In genomic region chr14:3333406-3333805, GRCm38 (mm10) we compare ENCODE assay signal across 16 mouse cellular contexts. TPM values are rescaled to one million over a fixed set of nuclear protein-coding genes. Genes with fewer than 3 reads are reported as not detected.
DNase-seq lines count a peak whose midpoint lies in the region; ATAC-seq and TF ChIP-seq lines count a peak whose summit lies in the region.
"Not testable (repeated sequence)": the region's sequence is repeated elsewhere in the genome, so short reads cannot be mapped to it uniquely, and the experiment has no call there.
"Had no signal": no experiment of that assay in that cellular context is flagged by ENCODE, and none has a peak within 500 bp of the region (broad histone marks: within the 10 kb centered on the region; RNA-seq: fewer than 3 reads in every experiment).

No protein-coding gene starts in this region.

- not testable (repeated sequence) for H3K79me2 ChIP-seq in liver, adult 2 months (ENCODE audit: control insufficient read depth, insufficient read depth, low read length)

- not testable (repeated sequence) for H3K4me3 ChIP-seq in ES-Bruce4 (ENCODE audit: low read depth, low read length); heart, postnatal 0 days (ENCODE audit: low read depth, low read length); kidney, postnatal 0 days (replicated peaks; ENCODE audit: low read depth, low read length); liver, adult 2 months (ENCODE audit: insufficient read depth, low read depth, low read length); midbrain, postnatal 0 days (ENCODE audit: low read depth, low read length); testis, adult 2 months (ENCODE audit: control insufficient read depth, low read depth, low read length)

- not testable (repeated sequence) for H3K9me3 ChIP-seq in ES-Bruce4 (replicated peaks; ENCODE audit: control insufficient read depth, insufficient read depth, low read length, poor library complexity, severe bottlenecking); heart, postnatal 0 days (replicated peaks; ENCODE audit: control insufficient read depth, low read length); kidney, postnatal 0 days (replicated peaks; ENCODE audit: low read length); midbrain, postnatal 0 days (ENCODE audit: low read length)

- TF ChIP-seq CTCF in ES-Bruce4 (IDR thresholded peaks at IDR 0.05; ENCODE audit: low read depth, low read length) = peak; percentile 39
- TF ChIP-seq CTCF in heart, postnatal 0 days (IDR thresholded peaks at IDR 0.05; ENCODE audit: low read depth) = peak; percentile 51
- peak; percentile 53 for TF ChIP-seq CTCF in kidney, postnatal 0 days (IDR thresholded peaks at IDR 0.05; ENCODE audit: low read depth)
- TF ChIP-seq CTCF in liver, adult 2 months (IDR thresholded peaks at IDR 0.05; ENCODE audit: low read depth, low read length) = 0 out of 2 replicates have a peak, but pooled peaks have one; percentile 6
- peak; percentile 63 for TF ChIP-seq CTCF in midbrain, postnatal 0 days (IDR thresholded peaks at IDR 0.05)
- TF ChIP-seq CTCF in testis, adult 2 months (IDR thresholded peaks at IDR 0.05; ENCODE audit: control insufficient read depth, insufficient read depth, insufficient replicate concordance, low read depth, low read length) = peak; percentile 24; the same call in 1 of the 2 replicates

- not testable (repeated sequence) for H3K36me3 ChIP-seq in ES-Bruce4 (ENCODE audit: control insufficient read depth, insufficient read depth, low read length, poor library complexity, severe bottlenecking); heart, postnatal 0 days (replicated peaks; ENCODE audit: control insufficient read depth, insufficient read depth, low read length); kidney, postnatal 0 days (ENCODE audit: insufficient read depth, low read length); liver, adult 2 months (ENCODE audit: control insufficient read depth, insufficient read depth, low read length); midbrain, postnatal 0 days (ENCODE audit: insufficient read depth, low read length); testis, adult 2 months (ENCODE audit: control insufficient read depth, insufficient read depth, low read length)

- not testable (repeated sequence) for H3K4me2 ChIP-seq in heart, postnatal 0 days (ENCODE audit: low read depth, low read length); kidney, postnatal 0 days (ENCODE audit: low read length); midbrain, postnatal 0 days (ENCODE audit: low read depth, low read length, poor library complexity, severe bottlenecking)

- 0% methylated on average over 3 of the region's 8 CpGs for WGBS in heart, postnatal 0 days
- 0% methylated on average over 3 of the region's 8 CpGs for WGBS in kidney, postnatal 0 days
- 21% methylated on average over 6 of the region's 8 CpGs for WGBS in liver, adult 2 months
- 0% methylated on average over 4 of the region's 8 CpGs for WGBS in midbrain, postnatal 0 days

- H3K27ac ChIP-seq in ES-Bruce4 (ENCODE audit: insufficient read depth, low read length); heart, postnatal 0 days (ENCODE audit: low read depth); kidney, postnatal 0 days; liver, adult 2 months (replicated peaks; ENCODE audit: insufficient read depth, low read depth, low read length); midbrain, postnatal 0 days (ENCODE audit: low read depth, low read length); testis, adult 2 months (ENCODE audit: control insufficient read depth, insufficient read depth, low read depth, low read length): not testable (repeated sequence)

- not testable (repeated sequence) for H3K9ac ChIP-seq in ES-Bruce4 (ENCODE audit: low read depth, poor library complexity, severe bottlenecking); heart, postnatal 0 days (replicated peaks; ENCODE audit: low read depth, low read length); kidney, postnatal 0 days (ENCODE audit: low read depth, low read length); liver, adult 2 months (ENCODE audit: low read depth, low read length); midbrain, postnatal 0 days (replicated peaks; ENCODE audit: low read length, poor library complexity, severe bottlenecking)

- ATAC-seq in heart, postnatal 0 days (ENCODE audit: insufficient read depth, low read depth); kidney, postnatal 0 days (replicated peaks; ENCODE audit: low FRiP score, low read depth); midbrain, postnatal 0 days (ENCODE audit: low FRiP score): not testable (repeated sequence)

- peak; percentile 6 to 7 for DNase-seq in cerebellum, postnatal 14 days
- DNase-seq in forelimb bud, embryonic 11.5 days (ENCODE audit: low read depth, low spot score) = peak; percentile 55
- peak; percentile 5 for DNase-seq in heart, postnatal 0 days (ENCODE audit: low spot score)
- peak; percentile 24 for DNase-seq in kidney, postnatal 0 days (ENCODE audit: low spot score)
- not testable (repeated sequence) for DNase-seq in liver, adult 2 months (ENCODE audit: extremely low read depth, low read depth, low spot score)
- peak; percentile 1 for DNase-seq in midbrain, postnatal 0 days (ENCODE audit: low spot score)

- TF ChIP-seq POLR2A in ES-Bruce4 (IDR thresholded peaks at IDR 0.05; ENCODE audit: insufficient read depth, low read length); liver, adult 2 months (IDR thresholded peaks at IDR 0.05; ENCODE audit: extremely low read depth, insufficient read depth, low read length); testis, adult 2 months (IDR thresholded peaks at IDR 0.05; ENCODE audit: control insufficient read depth, low read depth, low read length): not testable (repeated sequence)

- not testable (repeated sequence) for TF ChIP-seq EP300 in ES-Bruce4 (IDR thresholded peaks at IDR 0.05; ENCODE audit: insufficient read depth, low read depth, low read length); heart, postnatal 0 days (IDR thresholded peaks at IDR 0.05; ENCODE audit: low read depth)

- not testable (repeated sequence) for H3K4me1 ChIP-seq in ES-Bruce4 (ENCODE audit: control insufficient read depth, insufficient read depth, low read length); heart, postnatal 0 days (ENCODE audit: control insufficient read depth, insufficient read depth); kidney, postnatal 0 days (replicated peaks; ENCODE audit: insufficient read depth, low read length); liver, adult 2 months (ENCODE audit: control insufficient read depth, insufficient read depth, low read length); midbrain, postnatal 0 days (ENCODE audit: insufficient read depth, low read length); testis, adult 2 months (ENCODE audit: control insufficient read depth, insufficient read depth, low read length)

- not testable (repeated sequence) for H3K27me3 ChIP-seq in ES-Bruce4 (ENCODE audit: control insufficient read depth, insufficient read depth, low read length, poor library complexity, severe bottlenecking); heart, postnatal 0 days (ENCODE audit: control insufficient read depth, insufficient read depth, low read length); kidney, postnatal 0 days (ENCODE audit: insufficient read depth, low read length); liver, adult 2 months (ENCODE audit: control insufficient read depth, insufficient read depth, low read length); midbrain, postnatal 0 days (ENCODE audit: insufficient read depth, low read length); testis, adult 2 months (ENCODE audit: control insufficient read depth, insufficient read depth, low read length)

RNA-seq across cellular contexts. Expression of gene Gm2956, which starts 1.0 kb away (rescaled TPM):
- polyA plus RNA-seq in ES-Bruce4 (2011; ENCODE audit: insufficient read depth, insufficient read length, low read depth, missing spikeins) = not detected in 2 replicates
- 0.95 TPM in 1 of 2 replicates, not detected in the other for total RNA-seq in heart, postnatal 0 days (2014; rRNA removed; ENCODE audit: low replicate concordance)
- polyA plus RNA-seq in heart, postnatal 0 days (2015; fragmentation: Nextera tagmentation; extraction: Ambion mirVana) = 0.56 and 1.0 TPM in 2 replicates
- not detected in 2 replicates for polyA plus RNA-seq in kidney, postnatal 0 days (2015; fragmentation: Nextera tagmentation; extraction: Ambion mirVana)
- total RNA-seq in liver, adult 2 months (2014; rRNA removed) = not detected in 2 replicates
- polyA plus RNA-seq in liver, adult 2 months (2012; rRNA removed) = not detected in 2 replicates
- total RNA-seq in midbrain, postnatal 0 days (2014; rRNA removed) = 0.61 and 3.0 TPM in 2 replicates
- not detected in 2 replicates for polyA plus RNA-seq in midbrain, postnatal 0 days (2015; fragmentation: Nextera tagmentation; extraction: Ambion mirVana)
- polyA plus RNA-seq in testis, adult 2 months (2012; rRNA removed) = 0.13 TPM in 1 of 2 replicates, not detected in the other
- total RNA-seq: adrenal gland, postnatal 25 days; heart, postnatal 14 days; left cerebral cortex, adult 8-10 months; megakaryocyte, adult 5-6 weeks had no signal
- polyA plus RNA-seq: C2C12; liver, embryonic 13.5 days; neural tube, embryonic 11.5 days; stomach, embryonic 14.5 days had no signal

Comparison
In these comparisons a context has a peak if more than half of its experiments do, and no peak if none do; other contexts are left out.
1. CTCF ChIP-seq: peak in every context shown above with its lines; median percentile 63 in midbrain, postnatal 0 days; 53 in kidney, postnatal 0 days; 51 in heart, postnatal 0 days; 39 in ES-Bruce4; 24 in testis, adult 2 months; 6 in liver, adult 2 months.